9 mouse cellular contexts compared by ENCODE assay signal in the genomic region with DNA sequence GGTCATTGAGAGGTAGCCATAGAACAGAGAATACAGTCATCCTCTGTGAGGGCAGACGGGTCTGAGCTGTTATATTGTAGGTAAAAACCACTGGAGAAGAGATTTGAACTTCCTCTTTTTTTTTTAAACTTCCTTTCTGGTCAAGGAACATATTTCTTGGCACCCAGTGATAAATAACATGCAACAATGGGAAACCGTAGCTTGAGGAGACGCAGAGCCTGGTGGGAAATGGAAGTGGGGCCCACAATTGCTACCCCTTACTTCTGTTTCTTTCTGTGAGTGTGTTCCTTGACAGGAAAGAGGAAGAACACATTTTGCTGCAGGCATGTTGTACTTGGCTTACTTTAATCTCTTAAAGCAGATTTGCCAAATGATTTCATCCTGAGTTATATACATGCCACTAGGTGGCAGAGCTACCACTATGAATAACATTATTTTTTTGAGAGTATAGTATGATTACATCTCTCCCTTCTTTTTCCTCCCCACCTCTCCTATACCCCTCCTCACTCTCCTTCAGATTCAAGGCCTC. TPM values are rescaled to one million over a fixed set of nuclear protein-coding genes. Genes with fewer than 3 reads are reported as not detected.
DNase-seq lines count a peak whose midpoint lies in the region; ATAC-seq lines count a peak whose summit lies in the region.
"Had no signal": no experiment of that assay in that cellular context is flagged by ENCODE, and none has a peak within 500 bp of the region (broad histone marks: within the 10 kb centered on the region; RNA-seq: fewer than 3 reads in every experiment).

No protein-coding gene starts in this region.

- peak; percentile 26 for DNase-seq in embryonic facial prominence, embryonic 14.5 days (ENCODE audit: low spot score)
- no peak for DNase-seq in embryonic facial prominence, embryonic 10.5 days (ENCODE audit: low spot score)
- DNase-seq in kidney, postnatal 14 days, result peak; percentile 7
- DNase-seq in adipocyte (ENCODE audit: low spot score), result peak; percentile 6
- no peak for DNase-seq in adrenal gland, postnatal 36 days
- no peak for DNase-seq in urinary bladder, postnatal 25 days (ENCODE audit: low spot score)
- DNase-seq: thymus, postnatal 25 days had no signal

- no peak overlapping the region for H3K9ac ChIP-seq in embryonic facial prominence, embryonic 14.5 days (ENCODE audit: low read depth, low read length)
- H3K9ac ChIP-seq in kidney, embryonic 16.5 days (replicated peaks; ENCODE audit: low read length), result no peak overlapping the region

- H3K27me3 ChIP-seq in embryonic facial prominence, embryonic 14.5 days (replicated peaks; ENCODE audit: control insufficient read depth, insufficient read depth, low read length), result no peaks in the 10 kb centered on the region; the same call in 1 of the 2 replicates
- H3K27me3 ChIP-seq in embryonic facial prominence, embryonic 10.5 days (replicated peaks; ENCODE audit: low read depth, poor library complexity, severe bottlenecking), result no peaks in the 10 kb centered on the region
- no peaks in the 10 kb centered on the region; the same call in 1 of the 2 replicates for H3K27me3 ChIP-seq in kidney, embryonic 16.5 days (ENCODE audit: insufficient read depth, low read length)

- no peak for ATAC-seq in embryonic facial prominence, embryonic 14.5 days (ENCODE audit: low read depth)
- ATAC-seq in kidney, embryonic 16.5 days (ENCODE audit: low FRiP score, low TSS enrichment), result no peak
- peak; percentile 94 for ATAC-seq in megakaryocyte progenitor cell, adult 5-6 weeks (replicated peaks; ENCODE audit: poor library complexity)

- no peaks in the 10 kb centered on the region for H3K9me3 ChIP-seq in embryonic facial prominence, embryonic 14.5 days (ENCODE audit: control insufficient read depth, low read length)
- H3K9me3 ChIP-seq in embryonic facial prominence, embryonic 10.5 days, result no peaks in the 10 kb centered on the region
- no peaks in the 10 kb centered on the region for H3K9me3 ChIP-seq in kidney, embryonic 16.5 days (ENCODE audit: low read length)

- 71% methylated on average over 3 of the region's 3 CpGs for WGBS in embryonic facial prominence, embryonic 14.5 days
- WGBS in embryonic facial prominence, embryonic 10.5 days, result 89% methylated on average over 3 of the region's 3 CpGs
- 73% methylated on average over 3 of the region's 3 CpGs for WGBS in kidney, embryonic 16.5 days

- no peaks in the 10 kb centered on the region for H3K36me3 ChIP-seq in embryonic facial prominence, embryonic 14.5 days (ENCODE audit: control insufficient read depth, insufficient read depth, low read length)
- no peaks in the 10 kb centered on the region for H3K36me3 ChIP-seq in embryonic facial prominence, embryonic 10.5 days (replicated peaks)
- no peaks in the 10 kb centered on the region for H3K36me3 ChIP-seq in kidney, embryonic 16.5 days (ENCODE audit: insufficient read depth, low read length)

- no peak overlapping the region for H3K4me2 ChIP-seq in embryonic facial prominence, embryonic 14.5 days (ENCODE audit: low read depth, low read length)
- no peak overlapping the region for H3K4me2 ChIP-seq in kidney, embryonic 16.5 days (replicated peaks; ENCODE audit: low read depth, low read length)

- no peak overlapping the region for H3K27ac ChIP-seq in embryonic facial prominence, embryonic 14.5 days (replicated peaks; ENCODE audit: low read depth, low read length)
- no peak overlapping the region for H3K27ac ChIP-seq in embryonic facial prominence, embryonic 10.5 days (replicated peaks)
- no peak overlapping the region for H3K27ac ChIP-seq in kidney, embryonic 16.5 days (ENCODE audit: low read length)

- H3K4me1 ChIP-seq in embryonic facial prominence, embryonic 14.5 days (ENCODE audit: control insufficient read depth, insufficient read depth, low read length), result no peaks in the 10 kb centered on the region
- H3K4me1 ChIP-seq in embryonic facial prominence, embryonic 10.5 days, result no peaks in the 10 kb centered on the region
- H3K4me1 ChIP-seq in kidney, embryonic 16.5 days (ENCODE audit: insufficient read depth, low read length), result no peaks in the 10 kb centered on the region

- no peak overlapping the region for H3K4me3 ChIP-seq in embryonic facial prominence, embryonic 14.5 days (ENCODE audit: low read depth, low read length)
- H3K4me3 ChIP-seq in embryonic facial prominence, embryonic 10.5 days, result no peak overlapping the region
- H3K4me3 ChIP-seq in kidney, embryonic 16.5 days (ENCODE audit: low read length), result no peak overlapping the region

RNA-seq across cellular contexts. Expression of gene Msn, which starts 49.2 kb away (rescaled TPM):
- 118 and 129 TPM in 2 replicates for polyA plus RNA-seq in embryonic facial prominence, embryonic 14.5 days (2014; fragmentation: Nextera tagmentation; extraction: Ambion mirVana)
- polyA plus RNA-seq in embryonic facial prominence, embryonic 10.5 days (2016; fragmentation: Nextera tagmentation; extraction: Ambion mirVana), result 91.7 and 109 TPM in 2 replicates
- polyA plus RNA-seq in kidney, embryonic 16.5 days (2015; fragmentation: Nextera tagmentation; extraction: Ambion mirVana), result 140 and 149 TPM in 2 replicates
- total RNA-seq in megakaryocyte progenitor cell, adult 5-6 weeks (2015), result 255 and 258 TPM in 2 replicates
- total RNA-seq in megakaryocyte progenitor cell, adult 5-6 weeks (2017), result 86.4 and 103 TPM in 2 replicates
- 100 to 1,000 TPM; 144 to 168 TPM for total RNA-seq in adrenal gland, postnatal 36 days (2021)

Comparison
In these comparisons a context has a peak if more than half of its experiments do, and no peak if none do; other contexts are left out.
1. DNase-seq: peak in embryonic facial prominence, embryonic 14.5 days (single experiment), kidney, postnatal 14 days (single experiment) and adipocyte (single experiment); none in embryonic facial prominence, embryonic 10.5 days (single experiment), adrenal gland, postnatal 36 days (0 of 2) and urinary bladder, postnatal 25 days (single experiment).